8 mouse cellular contexts compared by ENCODE assay signal in genomic region chr5:31494513-31495297, GRCm38 (mm10). TPM values are rescaled to one million over a fixed set of nuclear protein-coding genes. Genes with fewer than 3 reads are reported as not detected.
DNase-seq lines count a peak whose midpoint lies in the region; ATAC-seq and TF ChIP-seq lines count a peak whose summit lies in the region.

TSS of gene Gpn1 (plus strand) at chr5:31494741.

- H3K27ac ChIP-seq in heart, embryonic 12.5 days (ENCODE audit: poor library complexity, severe bottlenecking) = no peak within 1 kb of the TSS
- no peak within 1 kb of the TSS for H3K27ac ChIP-seq in kidney, postnatal 0 days
- no peak within 1 kb of the TSS for H3K27ac ChIP-seq in liver, embryonic 11.5 days (ENCODE audit: low read depth, low read length)
- no peak within 1 kb of the TSS for H3K27ac ChIP-seq in stomach, embryonic 14.5 days (ENCODE audit: low read length)

- peak within 1 kb of the TSS; percentile 86 for H3K9ac ChIP-seq in heart, embryonic 12.5 days
- peak within 1 kb of the TSS; percentile 65 for H3K9ac ChIP-seq in kidney, postnatal 0 days (ENCODE audit: low read depth, low read length)
- peak within 1 kb of the TSS; percentile 86 for H3K9ac ChIP-seq in liver, embryonic 11.5 days (ENCODE audit: low read depth, low read length)
- H3K9ac ChIP-seq in stomach, embryonic 14.5 days (replicated peaks; ENCODE audit: low read depth, low read length) = peak within 1 kb of the TSS; percentile 49

- H3K4me1 ChIP-seq in heart, embryonic 12.5 days (replicated peaks) = peaks cover 10% of the 10 kb centered on the region
- H3K4me1 ChIP-seq in kidney, postnatal 0 days (replicated peaks; ENCODE audit: insufficient read depth, low read length) = 0 out of 2 replicates have a peak, but pooled peaks cover 2% of the 10 kb centered on the region
- peaks cover 7% of the 10 kb centered on the region for H3K4me1 ChIP-seq in liver, embryonic 11.5 days (replicated peaks; ENCODE audit: control insufficient read depth, insufficient read depth, low read length)
- peaks cover 4% of the 10 kb centered on the region; the same call in 1 of the 2 replicates for H3K4me1 ChIP-seq in stomach, embryonic 14.5 days (ENCODE audit: control insufficient read depth, insufficient read depth, low read length)

- peak; percentile 88 for DNase-seq in CD4-positive helper T cell, adult 2 months (ENCODE audit: low read depth, low spot score)
- DNase-seq in brain, embryonic 18.5 days (ENCODE audit: low read depth, low spot score) = peak; percentile 84
- peak; percentile 97 for DNase-seq in kidney, postnatal 0 days (ENCODE audit: low spot score)
- peak; percentile 85 for DNase-seq in liver, embryonic 11.5 days (ENCODE audit: low spot score)
- DNase-seq in naive thymus-derived CD4-positive, alpha-beta T cell, adult 2 months (ENCODE audit: low read depth) = peak; percentile 86

- no peak for TF ChIP-seq CTCF in kidney, postnatal 0 days (IDR thresholded peaks at IDR 0.05; ENCODE audit: low read depth)

- peaks cover 4% of the 10 kb centered on the region; the same call in 1 of the 2 replicates for H3K9me3 ChIP-seq in heart, embryonic 12.5 days (replicated peaks)
- no peaks in the 10 kb centered on the region for H3K9me3 ChIP-seq in kidney, postnatal 0 days (replicated peaks; ENCODE audit: low read length)
- H3K9me3 ChIP-seq in liver, embryonic 11.5 days (ENCODE audit: control insufficient read depth, low read length) = no peaks in the 10 kb centered on the region
- H3K9me3 ChIP-seq in stomach, embryonic 14.5 days (ENCODE audit: control insufficient read depth, low read depth, low read length) = no peaks in the 10 kb centered on the region

- peak within 1 kb of the TSS; percentile 88 for H3K4me2 ChIP-seq in heart, embryonic 12.5 days
- H3K4me2 ChIP-seq in kidney, postnatal 0 days (ENCODE audit: low read length) = peak within 1 kb of the TSS; percentile 67
- peak within 1 kb of the TSS; percentile 84 for H3K4me2 ChIP-seq in liver, embryonic 11.5 days
- H3K4me2 ChIP-seq in stomach, embryonic 14.5 days (replicated peaks; ENCODE audit: low read depth, low read length) = peak within 1 kb of the TSS; percentile 78

- ATAC-seq in erythroid progenitor cell, adult 5-6 weeks (replicated peaks; ENCODE audit: low FRiP score, poor library complexity, severe bottlenecking) = peak; percentile 100
- peak; percentile 98 for ATAC-seq in heart, embryonic 12.5 days (ENCODE audit: insufficient number of reproducible peaks, low FRiP score)
- peak; percentile 100 for ATAC-seq in kidney, postnatal 0 days (replicated peaks; ENCODE audit: low FRiP score, low read depth)
- peak; percentile 100 for ATAC-seq in liver, embryonic 11.5 days (replicated peaks; ENCODE audit: low FRiP score)
- peak; percentile 99 for ATAC-seq in stomach, embryonic 14.5 days (ENCODE audit: insufficient number of reproducible peaks, insufficient read depth, low FRiP score, low read depth)

- under 1% methylated on average over 49 of the region's 49 CpGs for WGBS in heart, embryonic 12.5 days
- WGBS in kidney, postnatal 0 days = under 1% methylated on average over 49 of the region's 49 CpGs
- WGBS in liver, embryonic 11.5 days = under 1% methylated on average over 49 of the region's 49 CpGs
- WGBS in stomach, embryonic 14.5 days = under 1% methylated on average over 49 of the region's 49 CpGs

- H3K4me3 ChIP-seq in heart, embryonic 12.5 days = peak within 1 kb of the TSS; percentile 82
- H3K4me3 ChIP-seq in kidney, postnatal 0 days (replicated peaks; ENCODE audit: low read depth, low read length) = peak within 1 kb of the TSS; percentile 68
- H3K4me3 ChIP-seq in liver, embryonic 11.5 days (ENCODE audit: low read depth, low read length) = peak within 1 kb of the TSS; percentile 88
- H3K4me3 ChIP-seq in stomach, embryonic 14.5 days (ENCODE audit: low read depth, low read length) = peak within 1 kb of the TSS; percentile 81

- H3K36me3 ChIP-seq in heart, embryonic 12.5 days = peaks cover 33% of the 10 kb centered on the region
- H3K36me3 ChIP-seq in kidney, postnatal 0 days (ENCODE audit: insufficient read depth, low read length) = peaks cover 16% of the 10 kb centered on the region; the same call in 1 of the 2 replicates
- peaks cover 23% of the 10 kb centered on the region; the same call in 1 of the 2 replicates for H3K36me3 ChIP-seq in liver, embryonic 11.5 days (ENCODE audit: control insufficient read depth, insufficient read depth, low read length)
- H3K36me3 ChIP-seq in stomach, embryonic 14.5 days (ENCODE audit: control insufficient read depth, insufficient read depth, low read length) = peaks cover 17% of the 10 kb centered on the region

- no peaks in the 10 kb centered on the region for H3K27me3 ChIP-seq in heart, embryonic 12.5 days (replicated peaks)
- no peaks in the 10 kb centered on the region for H3K27me3 ChIP-seq in kidney, postnatal 0 days (ENCODE audit: insufficient read depth, low read length)
- no peaks in the 10 kb centered on the region for H3K27me3 ChIP-seq in liver, embryonic 11.5 days (replicated peaks; ENCODE audit: control insufficient read depth, insufficient read depth, low read length)
- H3K27me3 ChIP-seq in stomach, embryonic 14.5 days (ENCODE audit: control insufficient read depth, insufficient read depth, low read length) = no peaks in the 10 kb centered on the region

RNA-seq across cellular contexts. Expression of gene Gpn1, which starts in this region (rescaled TPM):
- 1.3 and 6.1 TPM in 2 replicates for total RNA-seq in erythroid progenitor cell, adult 5-6 weeks (2015; ENCODE audit: low replicate concordance)
- total RNA-seq in erythroid progenitor cell, adult 5-6 weeks (2017; ENCODE audit: low replicate concordance) = 1.4 TPM in 1 of 2 replicates, not detected in the other
- polyA plus RNA-seq in heart, embryonic 12.5 days (2016; fragmentation: Nextera tagmentation; extraction: Ambion mirVana) = 43.8 and 49.2 TPM in 2 replicates
- 41.2 and 45.5 TPM in 2 replicates for polyA plus RNA-seq in kidney, postnatal 0 days (2015; fragmentation: Nextera tagmentation; extraction: Ambion mirVana)
- polyA plus RNA-seq in liver, embryonic 11.5 days (2014; fragmentation: Nextera tagmentation; extraction: Ambion mirVana) = 50.3 and 55.3 TPM in 2 replicates
- polyA plus RNA-seq in stomach, embryonic 14.5 days (2014; fragmentation: Nextera tagmentation; extraction: Ambion mirVana) = 54.2 and 66.3 TPM in 2 replicates
